Mouse (Mus musculus): ENCODE results near the gene Xpo4. TPM values are rescaled to one million over a fixed set of nuclear protein-coding genes. Genes with fewer than 3 reads are reported as not detected.

Gene Xpo4
- polyA plus RNA-seq, 1 experiment from 2014 or later: 36.7 TPM

- Histone ChIP-seq H3K27ac (ENCODE audit: low read depth, low read length) (peak overlapping the region; percentile 13; the same call in 1 of the 2 replicates), H3K9ac (ENCODE audit: low read depth, low read length) (no peak overlapping the region), H3K27me3 (ENCODE audit: control insufficient read depth, insufficient read depth, low read length) (no peaks in the 10 kb centered on the region), H3K4me1 (ENCODE audit: control insufficient read depth, insufficient read depth, low read length) (0 out of 2 replicates have a peak, but pooled peaks cover 7% of the 10 kb centered on the region), H3K4me3 (ENCODE audit: low read length) (no peak overlapping the region), H3K36me3 (ENCODE audit: control insufficient read depth, insufficient read depth, low read length) (peaks cover 3% of the 10 kb centered on the region; the same call in 1 of the 2 replicates), H3K9me3 (ENCODE audit: control insufficient read depth, low read length) (no peaks in the 10 kb centered on the region), H3K4me2 (replicated peaks; ENCODE audit: low read depth, low read length) (no peak overlapping the region; the same call in 1 of the 2 replicates)
- 34% methylated on average over 2 of the region's 2 CpGs for WGBS
- ATAC-seq (ENCODE audit: low FRiP score, low TSS enrichment): peak; percentile 77; the same call in 1 of the 2 replicates
Observed at GRCm38 (mm10) chr14:57611034-57611433, 54.2 kb downstream of the Xpo4 start.

- Histone ChIP-seq H3K4me2 (replicated peaks; ENCODE audit: low read depth, low read length) (no peak overlapping the region), H3K4me3 (ENCODE audit: low read length) (no peak overlapping the region), H3K4me1 (ENCODE audit: control insufficient read depth, insufficient read depth, low read length) (0 out of 2 replicates have a peak, but pooled peaks cover 7% of the 10 kb centered on the region), H3K27me3 (ENCODE audit: control insufficient read depth, insufficient read depth, low read length) (no peaks in the 10 kb centered on the region), H3K9me3 (ENCODE audit: control insufficient read depth, low read length) (no peaks in the 10 kb centered on the region), H3K9ac (ENCODE audit: low read depth, low read length) (no peak overlapping the region), H3K27ac (ENCODE audit: low read depth, low read length) (no peak overlapping the region), H3K36me3 (ENCODE audit: control insufficient read depth, insufficient read depth, low read length) (peaks cover 3% of the 10 kb centered on the region; the same call in 1 of the 2 replicates)
- ATAC-seq (ENCODE audit: low FRiP score, low TSS enrichment): no peak
- 77% methylated on average over 4 of the region's 4 CpGs for WGBS
Observed at GRCm38 (mm10) chr14:57609816-57610329, 55.4 kb downstream of the Xpo4 start.

GRCm38 (mm10) chr14:57607500-57607899 is 57.7 kb downstream of the Xpo4 start:
- 0 out of 2 replicates have a peak, but pooled peaks cover 7% of the 10 kb centered on the region for H3K4me1 ChIP-seq (ENCODE audit: control insufficient read depth, insufficient read depth, low read length)
- WGBS: 28% methylated on average over 1 of the region's 1 CpGs
- H3K4me2 ChIP-seq (replicated peaks; ENCODE audit: low read depth, low read length): no peak overlapping the region
- H3K9me3 ChIP-seq (ENCODE audit: control insufficient read depth, low read length): no peaks in the 10 kb centered on the region
- no peak; the same call in 1 of the 2 replicates for ATAC-seq (ENCODE audit: low FRiP score, low TSS enrichment)
- H3K27ac ChIP-seq (ENCODE audit: low read depth, low read length): no peak overlapping the region
- H3K27me3 ChIP-seq (ENCODE audit: control insufficient read depth, insufficient read depth, low read length): no peaks in the 10 kb centered on the region
- H3K4me3 ChIP-seq (ENCODE audit: low read length): no peak overlapping the region
- H3K36me3 ChIP-seq (ENCODE audit: control insufficient read depth, insufficient read depth, low read length): peaks cover 13% of the 10 kb centered on the region
- no peak overlapping the region for H3K9ac ChIP-seq (ENCODE audit: low read depth, low read length)

GRCm38 (mm10) chr14:57606663-57607365 is 58.4 kb downstream of the Xpo4 start:
- Histone ChIP-seq H3K27ac (ENCODE audit: low read depth, low read length) (no peak overlapping the region), H3K9ac (ENCODE audit: low read depth, low read length) (no peak overlapping the region), H3K4me3 (ENCODE audit: low read length) (no peak overlapping the region), H3K9me3 (ENCODE audit: control insufficient read depth, low read length) (no peaks in the 10 kb centered on the region), H3K4me1 (ENCODE audit: control insufficient read depth, insufficient read depth, low read length) (0 out of 2 replicates have a peak, but pooled peaks cover 7% of the 10 kb centered on the region), H3K27me3 (ENCODE audit: control insufficient read depth, insufficient read depth, low read length) (no peaks in the 10 kb centered on the region), H3K36me3 (ENCODE audit: control insufficient read depth, insufficient read depth, low read length) (peaks cover 18% of the 10 kb centered on the region), H3K4me2 (replicated peaks; ENCODE audit: low read depth, low read length) (no peak overlapping the region)
- 60% methylated on average over 8 of the region's 8 CpGs for WGBS
- ATAC-seq (ENCODE audit: low FRiP score, low TSS enrichment): no peak

- H3K36me3 ChIP-seq (ENCODE audit: control insufficient read depth, insufficient read depth, low read length): peaks cover 76% of the 10 kb centered on the region
- H3K9ac ChIP-seq (ENCODE audit: low read depth, low read length): no peak overlapping the region
- 96% methylated on average over 5 of the region's 5 CpGs for WGBS
- no peak overlapping the region for H3K27ac ChIP-seq (ENCODE audit: low read depth, low read length)
- no peak overlapping the region for H3K4me3 ChIP-seq (ENCODE audit: low read length)
- H3K4me1 ChIP-seq (ENCODE audit: control insufficient read depth, insufficient read depth, low read length): no peaks in the 10 kb centered on the region
- H3K9me3 ChIP-seq (ENCODE audit: control insufficient read depth, low read length): no peaks in the 10 kb centered on the region
- H3K4me2 ChIP-seq (replicated peaks; ENCODE audit: low read depth, low read length): no peak overlapping the region
- no peaks in the 10 kb centered on the region for H3K27me3 ChIP-seq (ENCODE audit: control insufficient read depth, insufficient read depth, low read length)
- ATAC-seq (ENCODE audit: low FRiP score, low TSS enrichment): no peak
Observed at GRCm38 (mm10) chr14:57593279-57593678, 72.0 kb downstream of the Xpo4 start.

GRCm38 (mm10) chr14:57591830-57592229 is 73.4 kb downstream of the Xpo4 start:
- no peak for ATAC-seq (ENCODE audit: low FRiP score, low TSS enrichment)
- no peak overlapping the region for H3K4me2 ChIP-seq (replicated peaks; ENCODE audit: low read depth, low read length)
- H3K27me3 ChIP-seq (ENCODE audit: control insufficient read depth, insufficient read depth, low read length): no peaks in the 10 kb centered on the region
- no peaks in the 10 kb centered on the region for H3K9me3 ChIP-seq (ENCODE audit: control insufficient read depth, low read length)
- peaks cover 68% of the 10 kb centered on the region for H3K36me3 ChIP-seq (ENCODE audit: control insufficient read depth, insufficient read depth, low read length)
- 94% methylated on average over 3 of the region's 3 CpGs for whole genome bisulfite sequencing
- H3K4me3 ChIP-seq (ENCODE audit: low read length): no peak overlapping the region
- H3K4me1 ChIP-seq (ENCODE audit: control insufficient read depth, insufficient read depth, low read length): no peaks in the 10 kb centered on the region
- H3K9ac ChIP-seq (ENCODE audit: low read depth, low read length): no peak overlapping the region
- no peak overlapping the region for H3K27ac ChIP-seq (ENCODE audit: low read depth, low read length)

GRCm38 (mm10) chr14:57576364-57577060 is 88.7 kb downstream of the Xpo4 start:
- H3K27ac ChIP-seq (ENCODE audit: low read depth, low read length): no peak overlapping the region
- WGBS: 97% methylated on average over 2 of the region's 2 CpGs
- ATAC-seq (ENCODE audit: low FRiP score, low TSS enrichment): no peak

GRCm38 (mm10) chr14:57574792-57575587 is 90.2 kb downstream of the Xpo4 start:
- peaks cover 2% of the 10 kb centered on the region; the same call in 1 of the 2 replicates for H3K9me3 ChIP-seq (ENCODE audit: control insufficient read depth, low read length)
- H3K9ac ChIP-seq (ENCODE audit: low read depth, low read length): no peak overlapping the region
- no peak overlapping the region for H3K4me3 ChIP-seq (ENCODE audit: low read length)
- H3K27me3 ChIP-seq (ENCODE audit: control insufficient read depth, insufficient read depth, low read length): no peaks in the 10 kb centered on the region
- H3K27ac ChIP-seq (ENCODE audit: low read depth, low read length): no peak overlapping the region
- peaks cover 6% of the 10 kb centered on the region; the same call in 1 of the 2 replicates for H3K36me3 ChIP-seq (ENCODE audit: control insufficient read depth, insufficient read depth, low read length)
- WGBS: 89% methylated on average over 6 of the region's 6 CpGs
- H3K4me2 ChIP-seq (replicated peaks; ENCODE audit: low read depth, low read length): no peak overlapping the region
- no peak for ATAC-seq (ENCODE audit: low FRiP score, low TSS enrichment)
- peaks cover 6% of the 10 kb centered on the region; the same call in 1 of the 2 replicates for H3K4me1 ChIP-seq (ENCODE audit: control insufficient read depth, insufficient read depth, low read length)

More at GRCm38 (mm10) chr14:57576364-57577060, 88.7 kb downstream of the Xpo4 start:
- no peak overlapping the region for H3K4me3 ChIP-seq (ENCODE audit: low read length)
- no peaks in the 10 kb centered on the region for H3K4me1 ChIP-seq (ENCODE audit: control insufficient read depth, insufficient read depth, low read length)
- H3K36me3 ChIP-seq (ENCODE audit: control insufficient read depth, insufficient read depth, low read length): peaks cover 12% of the 10 kb centered on the region; the same call in 1 of the 2 replicates
- peaks cover 2% of the 10 kb centered on the region; the same call in 1 of the 2 replicates for H3K9me3 ChIP-seq (ENCODE audit: control insufficient read depth, low read length)
- H3K4me2 ChIP-seq (replicated peaks; ENCODE audit: low read depth, low read length): no peak overlapping the region
- H3K27me3 ChIP-seq (ENCODE audit: control insufficient read depth, insufficient read depth, low read length): no peaks in the 10 kb centered on the region
- H3K9ac ChIP-seq (ENCODE audit: low read depth, low read length): no peak overlapping the region
